Mouse (Mus musculus): ENCODE data around the gene Ypel1. TPM values are rescaled to one million over a fixed set of nuclear protein-coding genes. Genes with fewer than 3 reads are reported as not detected.

The Ypel1 gene
- polyA plus RNA-seq, 1 experiment, result 0.10 TPM

- H3K36me3 ChIP-seq (ENCODE audit: control insufficient read depth), result peaks cover 50% of the 10 kb centered on the region
- no peaks in the 10 kb centered on the region for H3K27me3 ChIP-seq (ENCODE audit: control insufficient read depth)
- no peak for TF ChIP-seq TAL1 (IDR thresholded peaks at IDR 0.05; ENCODE audit: low read length)
- TF ChIP-seq GATA1 (IDR thresholded peaks at IDR 0.05; ENCODE audit: low read length), result no peak
- H3K4me1 ChIP-seq (ENCODE audit: control insufficient read depth), result peaks cover 22% of the 10 kb centered on the region
- no peaks in the 10 kb centered on the region for H3K9me3 ChIP-seq (ENCODE audit: control insufficient read depth, low read length)
- peak within 1 kb of the TSS; percentile 87 for H3K4me3 ChIP-seq (replicated peaks)
Measured at GRCm38 (mm10) chr16:17110771-17111743, 41.6 kb downstream of the Ypel1 start, which contains the start of gene Ppil2. Gene Ppil2 (minus strand): TSS chr16:17111257.

- Histone ChIP-seq H3K4me1 (ENCODE audit: control insufficient read depth) (no peaks in the 10 kb centered on the region), H3K27me3 (ENCODE audit: control insufficient read depth) (no peaks in the 10 kb centered on the region), H3K36me3 (ENCODE audit: control insufficient read depth) (peaks cover 52% of the 10 kb centered on the region), H3K4me3 (replicated peaks) (no peak overlapping the region), H3K9me3 (ENCODE audit: control insufficient read depth, low read length) (no peaks in the 10 kb centered on the region)
- TF ChIP-seq GATA1 (IDR thresholded peaks at IDR 0.05; ENCODE audit: low read length), result no peak
- no peak for TF ChIP-seq TAL1 (IDR thresholded peaks at IDR 0.05; ENCODE audit: low read length)
Measured at GRCm38 (mm10) chr16:17117309-17117799, 47.9 kb downstream of the Ypel1 start.

GRCm38 (mm10) chr16:17121569-17121968 is 52.1 kb downstream of the Ypel1 start:
- TF ChIP-seq TAL1 (IDR thresholded peaks at IDR 0.05; ENCODE audit: low read length) (no peak), GATA1 (IDR thresholded peaks at IDR 0.05; ENCODE audit: low read length) (no peak)
- H3K4me1 ChIP-seq (ENCODE audit: control insufficient read depth), result peaks cover 28% of the 10 kb centered on the region
- no peaks in the 10 kb centered on the region for H3K27me3 ChIP-seq (ENCODE audit: control insufficient read depth)
- peaks cover 39% of the 10 kb centered on the region for H3K36me3 ChIP-seq (ENCODE audit: control insufficient read depth)
- no peak overlapping the region for H3K4me3 ChIP-seq (replicated peaks)
- no peaks in the 10 kb centered on the region for H3K9me3 ChIP-seq (ENCODE audit: control insufficient read depth, low read length)

DNA sequence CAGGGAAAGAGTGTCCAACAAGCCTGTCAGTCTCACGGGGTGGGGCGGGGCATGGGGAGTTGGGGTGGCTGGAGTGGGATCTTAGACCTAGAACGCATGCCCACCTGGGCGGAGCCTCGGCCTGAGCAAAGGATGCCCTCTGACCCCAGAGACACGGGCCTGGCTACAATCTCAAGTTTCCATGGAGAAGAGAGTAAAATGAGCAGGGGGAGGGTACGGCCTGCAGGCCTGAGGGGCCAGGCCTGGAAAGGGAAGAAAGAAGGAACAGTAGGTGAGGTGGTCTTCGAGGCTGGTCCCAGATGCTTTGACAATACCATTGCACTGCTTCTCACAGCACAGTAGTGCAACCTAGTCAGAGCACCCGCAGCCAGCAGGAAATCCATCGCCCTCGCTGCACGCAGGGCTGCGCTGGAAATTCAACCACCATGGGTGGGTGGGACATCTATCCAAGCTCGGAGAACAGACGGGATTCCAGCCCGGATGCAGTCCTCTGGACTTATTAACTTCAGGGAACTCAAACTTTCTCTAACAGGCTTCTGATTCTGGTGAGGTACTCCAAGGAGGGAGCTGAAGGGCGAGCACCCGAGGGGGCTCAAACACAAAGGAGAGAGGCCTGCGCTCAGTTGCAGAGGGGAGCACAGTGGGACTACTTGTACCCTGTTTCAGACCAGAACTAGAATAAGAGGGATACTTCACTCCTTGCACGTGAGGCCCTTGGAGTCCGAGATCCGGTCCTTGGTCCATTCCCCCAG is 54.8 kb downstream of the Ypel1 start:
- no peaks in the 10 kb centered on the region for H3K9me3 ChIP-seq (ENCODE audit: control insufficient read depth, low read length)
- peaks cover 28% of the 10 kb centered on the region for H3K4me1 ChIP-seq (ENCODE audit: control insufficient read depth)
- H3K27me3 ChIP-seq (ENCODE audit: control insufficient read depth), result no peaks in the 10 kb centered on the region
- H3K4me3 ChIP-seq (replicated peaks), result peak overlapping the region; percentile 72
- peaks cover 33% of the 10 kb centered on the region for H3K36me3 ChIP-seq (ENCODE audit: control insufficient read depth)
- TF ChIP-seq GATA1 (IDR thresholded peaks at IDR 0.05; ENCODE audit: low read length) (no peak), TAL1 (IDR thresholded peaks at IDR 0.05; ENCODE audit: low read length) (no peak)

DNA sequence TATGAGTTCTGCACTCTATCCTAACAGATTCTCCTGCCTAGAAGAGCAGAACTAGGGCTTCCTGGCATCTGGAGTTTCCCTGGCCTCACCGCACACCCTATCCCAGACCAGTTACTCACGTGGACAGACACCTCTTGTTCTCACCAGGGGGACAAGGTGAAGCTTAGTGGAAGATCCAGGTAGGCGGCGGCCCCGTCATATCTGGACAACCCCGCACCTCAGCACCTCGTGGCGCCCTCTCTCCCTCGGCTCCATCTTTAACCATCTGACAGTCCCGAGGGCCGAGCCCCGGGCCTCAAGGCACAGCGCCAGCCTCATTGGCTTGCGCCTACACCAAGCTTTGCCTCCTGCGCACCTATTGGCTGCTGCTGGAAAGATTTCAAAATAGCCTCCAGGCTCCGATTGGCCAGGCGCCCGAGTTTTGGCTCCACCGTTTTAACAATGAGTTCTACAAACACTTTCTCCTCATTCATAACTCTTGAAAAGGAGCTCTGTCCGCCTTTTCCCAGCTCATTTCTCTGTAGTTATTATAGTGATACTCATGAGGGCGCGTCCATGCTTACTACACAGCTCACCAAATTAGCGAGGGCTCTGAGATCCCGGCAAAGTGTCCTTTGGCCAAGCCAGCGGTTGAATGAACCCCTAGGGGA is 55.5 kb downstream of the Ypel1 start, which contains the start of gene 2610318N02Rik:
Gene 2610318N02Rik (minus strand): TSS at position 297 of the 650 bp plus-strand sequence.
- TF ChIP-seq GATA1 (IDR thresholded peaks at IDR 0.05; ENCODE audit: low read length), result no peak
- no peak for TF ChIP-seq TAL1 (IDR thresholded peaks at IDR 0.05; ENCODE audit: low read length)
- Histone ChIP-seq H3K4me3 (replicated peaks) (peak within 1 kb of the TSS; percentile 72), H3K9me3 (ENCODE audit: control insufficient read depth, low read length) (no peaks in the 10 kb centered on the region), H3K4me1 (ENCODE audit: control insufficient read depth) (peaks cover 30% of the 10 kb centered on the region), H3K27me3 (ENCODE audit: control insufficient read depth) (no peaks in the 10 kb centered on the region), H3K36me3 (ENCODE audit: control insufficient read depth) (peaks cover 32% of the 10 kb centered on the region)

- Histone ChIP-seq H3K4me1 (ENCODE audit: control insufficient read depth) (peaks cover 48% of the 10 kb centered on the region), H3K4me3 (replicated peaks) (no peak overlapping the region), H3K27me3 (ENCODE audit: control insufficient read depth) (no peaks in the 10 kb centered on the region), H3K9me3 (ENCODE audit: control insufficient read depth, low read length) (no peaks in the 10 kb centered on the region), H3K36me3 (ENCODE audit: control insufficient read depth) (peaks cover 18% of the 10 kb centered on the region)
- no peak for TF ChIP-seq GATA1 (IDR thresholded peaks at IDR 0.05; ENCODE audit: low read length)
Measured at GRCm38 (mm10) chr16:17127292-17127691, 57.8 kb downstream of the Ypel1 start.

DNA sequence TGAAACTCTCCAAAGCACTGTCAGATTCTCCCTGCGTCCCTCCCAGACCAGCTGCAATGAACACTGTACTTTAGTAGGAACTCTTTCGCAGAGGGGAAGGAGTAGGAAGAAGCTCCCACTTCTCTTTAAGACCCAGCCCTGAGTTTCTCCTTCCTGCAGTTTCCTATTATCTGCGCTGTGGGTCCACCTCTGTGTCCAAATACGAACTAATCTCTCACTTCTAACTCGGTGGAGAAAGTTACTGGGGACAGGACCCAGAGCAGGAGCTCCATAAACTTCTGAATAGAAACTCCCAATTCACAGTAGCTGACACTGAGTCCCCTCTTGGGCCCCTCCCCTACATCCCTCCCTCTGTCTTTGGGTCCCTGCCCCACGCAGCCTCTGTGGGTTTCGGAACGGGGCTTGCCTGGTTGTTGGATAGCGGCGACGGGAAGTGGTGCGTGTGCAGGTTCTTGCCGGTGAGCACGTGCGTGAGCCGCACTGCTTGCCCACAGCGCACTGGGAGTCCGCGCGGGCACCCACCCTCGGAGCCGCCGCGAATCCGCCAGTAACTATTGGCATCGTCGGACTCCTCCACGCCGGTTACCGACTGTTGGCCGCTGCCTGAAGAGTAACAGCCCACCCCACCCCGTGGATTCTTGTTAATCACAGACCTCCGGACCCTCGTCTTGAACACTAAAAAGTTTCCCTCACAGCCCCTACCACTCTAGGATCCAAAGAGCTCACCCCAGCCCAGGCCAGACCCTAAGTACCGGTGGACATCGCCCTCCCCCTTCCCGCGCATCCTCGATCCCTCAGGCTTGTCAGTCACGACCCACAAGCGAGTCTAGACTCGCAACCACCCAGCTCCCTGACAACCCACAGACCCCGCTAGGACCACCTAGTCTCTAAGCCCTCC is 61.9 kb downstream of the Ypel1 start:
- H3K4me3 ChIP-seq (replicated peaks), result peak overlapping the region; percentile 79
- TF ChIP-seq GATA1 (IDR thresholded peaks at IDR 0.05; ENCODE audit: low read length), result no peak
- TF ChIP-seq TAL1 (IDR thresholded peaks at IDR 0.05; ENCODE audit: low read length), result no peak
- peaks cover 29% of the 10 kb centered on the region for H3K4me1 ChIP-seq (ENCODE audit: control insufficient read depth)
- H3K36me3 ChIP-seq (ENCODE audit: control insufficient read depth), result peaks cover 8% of the 10 kb centered on the region
- peaks cover 6% of the 10 kb centered on the region for H3K27me3 ChIP-seq (ENCODE audit: control insufficient read depth)
- no peaks in the 10 kb centered on the region for H3K9me3 ChIP-seq (ENCODE audit: control insufficient read depth, low read length)
